Mouse (Mus musculus) embryonic facial prominence, embryonic 12.5 days (tissue): ENCODE measurements around the gene Prrx2. TPM values are rescaled to one million over a fixed set of nuclear protein-coding genes. Genes with fewer than 3 reads are reported as not detected.

Experiments used
- ATAC-seq: fragments of 200-750 bp; cut with Nextera tagmentation; 2 replicates; pipeline ENCODE4 v1.8.0; 2017; ENCODE audit not compliant: insufficient number of reproducible peaks, insufficient read depth, low FRiP score, low TSS enrichment
- H3K27ac ChIP-seq: fragments of 300-500 bp; sonication (generic); 2 replicates; pipeline ENCODE4 v1.5.1; 2016; ENCODE audit warnings: mild to moderate bottlenecking
- H3K27me3 ChIP-seq: fragments of 300-500 bp; sonication (generic); 2 replicates; pipeline ENCODE4 v1.6.1; 2016; ENCODE audit warnings: mild to moderate bottlenecking, moderate library complexity
- H3K36me3 ChIP-seq: fragments of 300-500 bp; sonication (generic); 2 replicates; pipeline ENCODE4 v1.6.1; 2016; ENCODE audit warnings: mild to moderate bottlenecking
- H3K4me1 ChIP-seq: fragments of 300-500 bp; sonication (generic); 2 replicates; pipeline ENCODE4 v1.6.1; 2016
- H3K4me2 ChIP-seq: fragments of 300-500 bp; sonication (generic); replicated peaks from 2 replicates; pipeline ENCODE4 v1.6.1; 2016; ENCODE audit warnings: mild to moderate bottlenecking, moderate library complexity
- H3K4me3 ChIP-seq: fragments of 300-500 bp; sonication (generic); 2 replicates; pipeline ENCODE4 v1.5.1; 2016; ENCODE audit warnings: mild to moderate bottlenecking
- H3K9ac ChIP-seq: fragments of 300-500 bp; sonication (generic); 2 replicates; pipeline ENCODE4 v1.6.1; 2016; ENCODE audit warnings: mild to moderate bottlenecking, moderate library complexity
- H3K9me3 ChIP-seq: fragments of 300-500 bp; sonication (generic); 2 replicates; pipeline ENCODE4 v1.6.1; 2016; ENCODE audit warnings: mild to moderate bottlenecking, moderate library complexity
- WGBS: fragments of 180-500 bp; shearing (Covaris S2); methylation state at CpG from one replicate; pipeline ENCODE4 v1.1.7; 2016; 5-methylcytosine and 5-hydroxymethylcytosine counted together
- polyA plus RNA-seq: library from polyadenylated mRNA; unstranded; fragments of >200 nt; fragmentation: Nextera tagmentation; extraction: Ambion mirVana; gene quantifications from 2 replicates; pipeline ENCODE4 v1.2.1, GENCODE M21; 2016

Gene Prrx2
- polyA plus RNA-seq, 1 experiment from 2014 or later = 121 TPM

- Histone ChIP-seq H3K27ac (peak overlapping the region; percentile 87; the same call in 1 of the 2 replicates), H3K9me3 (no peaks in the 10 kb centered on the region), H3K27me3 (peaks cover 4% of the 10 kb centered on the region; the same call in 1 of the 2 replicates), H3K4me2 (peak overlapping the region; percentile 78), H3K36me3 (no peaks in the 10 kb centered on the region), H3K4me1 (peaks cover 76% of the 10 kb centered on the region), H3K4me3 (0 out of 2 replicates have a peak overlapping the region, but pooled peaks have one; percentile 78), H3K9ac (no peak overlapping the region)
- 29% methylated on average over 8 of the region's 8 CpGs for WGBS
- no peak for ATAC-seq
Observed at GRCm38 (mm10) chr2:30848184-30848583, 13.4 kb downstream of the Prrx2 start.

DNA sequence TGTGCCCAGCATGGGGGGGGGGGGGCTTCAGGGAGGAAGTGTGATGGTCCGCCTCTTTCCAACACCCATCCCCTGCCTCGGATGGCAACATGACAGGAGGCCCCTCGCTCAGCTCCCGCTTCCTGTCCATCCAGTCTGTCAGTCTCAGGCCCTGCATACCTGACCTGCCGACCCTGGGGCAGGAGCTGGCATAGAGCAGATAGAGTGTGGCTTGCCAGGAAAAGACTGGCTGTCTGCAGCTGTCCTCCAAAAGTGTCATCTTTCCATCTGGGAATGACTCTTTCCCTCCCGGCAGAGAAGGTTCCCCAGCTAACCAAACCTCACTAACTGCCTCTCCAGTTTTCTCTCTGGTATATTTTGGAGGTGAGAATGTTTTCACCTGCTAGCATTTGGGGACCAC, 15.8 kb downstream of the Prrx2 start:
- Histone ChIP-seq H3K4me3 (no peak overlapping the region), H3K4me2 (0 out of 2 replicates have a peak overlapping the region, but pooled peaks have one; percentile 9), H3K9ac (no peak overlapping the region; the same call in 1 of the 2 replicates), H3K36me3 (no peaks in the 10 kb centered on the region), H3K4me1 (peaks cover 88% of the 10 kb centered on the region), H3K9me3 (no peaks in the 10 kb centered on the region), H3K27me3 (no peaks in the 10 kb centered on the region), H3K27ac (peak overlapping the region; percentile 14; the same call in 1 of the 2 replicates)
- 23% methylated on average over 6 of the region's 6 CpGs for WGBS
- no peak for ATAC-seq

DNA sequence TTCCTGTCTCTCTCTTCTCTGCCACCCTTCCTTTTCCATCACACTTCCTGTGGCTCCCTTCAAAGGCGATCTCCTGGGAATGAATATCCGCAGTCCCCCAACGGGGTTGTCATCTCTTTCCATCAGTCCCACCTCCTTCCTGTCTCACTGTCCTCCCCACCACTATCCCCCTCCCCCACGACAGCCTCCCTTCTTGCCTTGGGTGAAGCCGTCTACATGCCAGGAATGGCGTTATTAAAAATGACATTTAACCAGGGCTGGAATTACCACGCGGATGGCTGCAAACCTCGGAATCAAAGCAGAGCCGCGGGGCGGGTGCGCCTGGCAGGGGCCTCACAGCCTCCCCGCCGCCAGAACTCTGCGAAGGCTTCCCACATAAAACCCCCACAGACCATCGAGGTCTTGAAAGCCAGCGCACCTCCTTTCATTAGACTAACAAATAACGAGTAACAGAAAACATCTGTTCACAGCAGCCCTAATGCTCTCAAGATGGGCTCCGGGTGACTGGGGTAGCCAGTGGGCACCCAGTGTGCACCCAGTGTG, 18.1 kb downstream of the Prrx2 start:
- peaks cover 88% of the 10 kb centered on the region for H3K4me1 ChIP-seq
- peak overlapping the region; percentile 31 for H3K4me2 ChIP-seq
- no peak overlapping the region for H3K4me3 ChIP-seq

DNA sequence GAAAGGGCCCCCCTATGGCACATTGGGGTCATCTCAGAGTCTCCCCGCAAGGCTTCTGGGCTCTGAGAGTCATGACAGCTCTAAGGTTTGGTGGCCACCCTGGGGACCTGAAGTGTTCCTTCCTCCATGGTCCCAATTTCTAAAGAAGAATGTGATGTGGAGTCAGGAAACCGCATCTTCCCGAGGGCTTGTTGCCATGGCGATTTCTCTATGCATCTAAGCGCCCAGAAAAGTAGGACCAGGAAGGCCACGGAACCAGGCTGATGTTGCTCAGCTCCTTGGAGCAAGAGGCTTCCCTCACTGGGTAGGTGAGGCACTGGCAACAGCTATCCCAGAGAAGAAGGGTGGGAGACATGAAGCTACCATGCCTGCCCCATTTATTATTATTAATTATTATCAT, 22.3 kb downstream of the Prrx2 start:
- Histone ChIP-seq H3K4me1 (peaks cover 86% of the 10 kb centered on the region), H3K36me3 (0 out of 2 replicates have a peak, but pooled peaks cover 4% of the 10 kb centered on the region), H3K4me3 (no peak overlapping the region), H3K9ac (no peak overlapping the region), H3K27ac (0 out of 2 replicates have a peak overlapping the region, but pooled peaks have one; percentile 19), H3K9me3 (no peaks in the 10 kb centered on the region), H3K27me3 (no peaks in the 10 kb centered on the region), H3K4me2 (no peak overlapping the region)
- ATAC-seq = no peak
- 69% methylated on average over 6 of the region's 6 CpGs for WGBS

More for the DNA sequence above, 18.1 kb downstream of the Prrx2 start:
- Histone ChIP-seq H3K27ac (peak overlapping the region; percentile 79), H3K9ac (0 out of 2 replicates have a peak overlapping the region, but pooled peaks have one; percentile 0), H3K9me3 (no peaks in the 10 kb centered on the region), H3K36me3 (0 out of 2 replicates have a peak, but pooled peaks cover 4% of the 10 kb centered on the region), H3K27me3 (no peaks in the 10 kb centered on the region)
- 10% methylated on average over 20 of the region's 20 CpGs for WGBS
- no peak for ATAC-seq

DNA sequence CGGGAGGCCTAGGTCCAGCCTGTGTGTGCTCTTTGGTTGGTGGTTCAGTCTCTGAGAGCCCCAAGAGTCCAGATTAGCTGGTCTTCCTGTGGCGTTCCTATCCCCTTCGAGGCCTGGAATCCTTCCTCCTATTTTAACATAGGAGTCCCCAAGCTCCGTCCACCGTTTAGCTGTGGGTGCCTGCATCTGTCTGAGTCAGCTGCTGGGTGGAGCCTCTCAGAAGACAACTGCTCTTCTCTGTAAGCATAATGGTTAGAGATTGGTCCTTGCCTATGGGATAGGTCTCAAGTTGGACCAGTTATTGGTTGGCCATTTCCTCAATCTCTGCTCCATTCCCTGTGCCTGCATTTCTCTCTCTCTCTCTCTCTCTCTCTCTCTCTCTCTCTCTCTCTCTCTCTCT, 25.0 kb downstream of the Prrx2 start:
- no peaks in the 10 kb centered on the region for H3K9me3 ChIP-seq
- WGBS = 74% methylated on average over 5 of the region's 5 CpGs
- H3K9ac ChIP-seq = no peak overlapping the region
- H3K4me2 ChIP-seq = no peak overlapping the region
- no peaks in the 10 kb centered on the region for H3K27me3 ChIP-seq
- no peak for ATAC-seq
- H3K4me1 ChIP-seq = peaks cover 84% of the 10 kb centered on the region
- 0 out of 2 replicates have a peak, but pooled peaks cover 4% of the 10 kb centered on the region for H3K36me3 ChIP-seq
- 0 out of 2 replicates have a peak overlapping the region, but pooled peaks have one; percentile 23 for H3K27ac ChIP-seq
- no peak overlapping the region for H3K4me3 ChIP-seq

DNA sequence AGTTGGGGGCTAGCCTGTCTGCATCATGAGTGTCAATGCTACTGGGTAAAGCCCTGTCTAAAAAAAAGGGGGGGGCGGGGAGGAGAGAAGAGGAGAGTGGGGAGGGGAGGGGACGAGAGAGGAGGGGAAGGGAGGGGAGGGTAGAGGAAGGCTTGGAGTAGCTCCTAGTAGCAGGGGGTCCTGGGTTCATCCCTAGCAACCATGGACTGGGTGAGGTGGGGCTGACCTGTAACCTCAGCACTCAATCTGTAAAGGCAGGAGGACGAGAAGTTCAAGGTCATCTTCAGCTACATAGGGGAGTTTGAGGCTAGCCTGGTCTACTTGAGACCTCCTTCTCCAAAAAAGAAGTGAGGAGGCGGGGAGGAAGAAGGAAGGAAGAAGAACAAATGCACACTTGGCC, 27.3 kb downstream of the Prrx2 start:
- no peaks in the 10 kb centered on the region for H3K9me3 ChIP-seq
- 62% methylated on average over 4 of the region's 4 CpGs for WGBS
- H3K36me3 ChIP-seq = 0 out of 2 replicates have a peak, but pooled peaks cover 3% of the 10 kb centered on the region
- no peaks in the 10 kb centered on the region for H3K27me3 ChIP-seq
- no peak overlapping the region for H3K4me3 ChIP-seq
- H3K4me1 ChIP-seq = peaks cover 75% of the 10 kb centered on the region
- peak overlapping the region; percentile 37 for H3K27ac ChIP-seq
- ATAC-seq = no peak
- H3K4me2 ChIP-seq = no peak overlapping the region
- no peak overlapping the region for H3K9ac ChIP-seq

DNA sequence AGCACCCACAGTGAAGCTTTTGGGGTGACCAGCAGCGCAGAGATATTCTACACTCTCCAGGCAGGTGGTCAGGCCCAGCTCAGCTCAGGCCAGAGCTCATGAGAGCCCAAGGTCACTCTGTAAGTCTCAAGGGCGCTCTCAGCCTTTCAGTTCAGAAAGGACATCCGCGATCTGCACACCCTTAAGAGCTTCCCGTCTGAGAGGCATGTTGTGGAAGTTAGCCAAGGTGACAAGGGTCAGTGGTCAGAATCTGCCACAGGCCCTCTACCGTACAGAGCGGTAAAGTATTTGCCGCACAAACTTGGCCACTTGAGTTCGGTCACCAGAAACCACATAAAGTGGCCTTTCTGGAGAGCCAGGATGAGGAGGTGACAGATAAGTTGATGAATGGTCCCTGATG, 28.8 kb downstream of the Prrx2 start:
- H3K9ac ChIP-seq = no peak overlapping the region
- H3K27ac ChIP-seq = peak overlapping the region; percentile 36; the same call in 1 of the 2 replicates
- H3K9me3 ChIP-seq = no peaks in the 10 kb centered on the region
- WGBS = 59% methylated on average over 9 of the region's 9 CpGs
- H3K4me1 ChIP-seq = peaks cover 60% of the 10 kb centered on the region
- no peak overlapping the region for H3K4me3 ChIP-seq
- H3K27me3 ChIP-seq = no peaks in the 10 kb centered on the region
- no peak overlapping the region for H3K4me2 ChIP-seq
- H3K36me3 ChIP-seq = 0 out of 2 replicates have a peak, but pooled peaks cover 4% of the 10 kb centered on the region
- no peak for ATAC-seq

DNA sequence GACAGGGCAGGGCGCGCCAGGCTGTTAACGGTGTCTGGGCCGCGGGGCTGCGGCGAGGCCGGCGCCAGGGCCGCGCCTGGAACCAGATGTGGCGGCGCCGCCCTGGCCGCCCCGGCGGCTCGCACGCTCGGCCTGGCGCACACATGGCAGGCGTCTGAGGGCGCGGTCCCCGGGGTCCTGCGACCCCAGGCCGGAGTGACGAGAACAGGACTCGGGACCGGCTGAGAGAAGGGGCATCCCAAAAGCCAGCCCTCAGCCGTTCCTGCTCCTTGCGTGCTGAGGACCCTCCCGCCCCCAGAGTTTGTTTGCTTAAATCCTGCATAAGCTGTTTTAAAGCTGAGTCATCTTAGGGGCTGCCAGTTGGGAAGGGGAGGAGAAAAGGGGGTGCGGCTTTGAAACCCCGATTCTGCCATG, 30.2 kb downstream of the Prrx2 start:
- Histone ChIP-seq H3K4me2 (peak overlapping the region; percentile 56), H3K4me3 (peak overlapping the region; percentile 26), H3K36me3 (0 out of 2 replicates have a peak, but pooled peaks cover 5% of the 10 kb centered on the region), H3K27ac (peak overlapping the region; percentile 86), H3K9ac (peak overlapping the region; percentile 56), H3K4me1 (peaks cover 48% of the 10 kb centered on the region), H3K9me3 (no peaks in the 10 kb centered on the region), H3K27me3 (no peaks in the 10 kb centered on the region)
- 0 out of 2 replicates have a peak, but pooled peaks have one; percentile 45 for ATAC-seq
- under 1% methylated on average over 34 of the region's 35 CpGs for WGBS

- no peak for ATAC-seq
- Histone ChIP-seq H3K4me1 (peaks cover 51% of the 10 kb centered on the region), H3K4me2 (peak overlapping the region; percentile 56)
Observed at GRCm38 (mm10) chr2:30865426-30865825, 30.7 kb downstream of the Prrx2 start.

GRCm38 (mm10) chr2:30870863-30871262, 36.1 kb downstream of the Prrx2 start:
- no peak overlapping the region for H3K4me3 ChIP-seq
- H3K9me3 ChIP-seq = no peaks in the 10 kb centered on the region
- peaks cover 50% of the 10 kb centered on the region for H3K4me1 ChIP-seq
- WGBS = 69% methylated on average over 8 of the region's 8 CpGs
- H3K4me2 ChIP-seq = no peak overlapping the region
- ATAC-seq = no peak
- no peaks in the 10 kb centered on the region for H3K27me3 ChIP-seq
- peak overlapping the region; percentile 64 for H3K27ac ChIP-seq
- H3K36me3 ChIP-seq = 0 out of 2 replicates have a peak, but pooled peaks cover 5% of the 10 kb centered on the region
- H3K9ac ChIP-seq = no peak overlapping the region

More at GRCm38 (mm10) chr2:30865426-30865825, 30.7 kb downstream of the Prrx2 start:
- peak overlapping the region; percentile 26; the same call in 1 of the 2 replicates for H3K4me3 ChIP-seq
- 33% methylated on average over 3 of the region's 3 CpGs for WGBS
- H3K27me3 ChIP-seq = no peaks in the 10 kb centered on the region
- no peaks in the 10 kb centered on the region for H3K9me3 ChIP-seq
- H3K9ac ChIP-seq = no peak overlapping the region
- peak overlapping the region; percentile 86 for H3K27ac ChIP-seq
- 0 out of 2 replicates have a peak, but pooled peaks cover 5% of the 10 kb centered on the region for H3K36me3 ChIP-seq

DNA sequence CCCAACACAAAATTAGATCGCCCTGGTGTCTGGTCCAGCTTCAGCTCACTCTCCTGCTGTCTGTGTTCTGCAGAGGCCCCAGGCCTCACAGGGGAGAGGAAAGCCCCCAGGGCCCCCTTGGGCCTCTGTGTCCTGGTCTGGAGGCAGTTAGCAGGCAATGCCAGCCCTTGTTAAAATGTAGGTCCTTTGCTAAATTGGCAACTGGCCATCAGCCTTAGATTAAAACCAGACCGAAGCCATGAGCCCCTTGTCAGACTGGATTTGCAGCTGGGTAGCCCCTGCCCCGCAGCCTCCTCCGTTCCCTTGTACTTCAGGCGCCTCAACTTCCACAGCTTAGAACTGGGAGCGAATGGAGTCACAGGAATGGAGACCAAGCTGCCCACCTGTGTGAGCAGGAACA, 37.9 kb downstream of the Prrx2 start:
- H3K9me3 ChIP-seq = no peaks in the 10 kb centered on the region
- ATAC-seq = no peak
- H3K9ac ChIP-seq = no peak overlapping the region
- no peak overlapping the region for H3K4me3 ChIP-seq
- 15% methylated on average over 6 of the region's 6 CpGs for WGBS
- H3K27me3 ChIP-seq = no peaks in the 10 kb centered on the region
- H3K36me3 ChIP-seq = 0 out of 2 replicates have a peak, but pooled peaks cover 5% of the 10 kb centered on the region
- H3K27ac ChIP-seq = peak overlapping the region; percentile 92
- 0 out of 2 replicates have a peak overlapping the region, but pooled peaks have one; percentile 9 for H3K4me2 ChIP-seq
- peaks cover 63% of the 10 kb centered on the region for H3K4me1 ChIP-seq

- Histone ChIP-seq H3K9me3 (no peaks in the 10 kb centered on the region), H3K4me1 (peaks cover 63% of the 10 kb centered on the region), H3K4me2 (no peak overlapping the region), H3K27ac (peak overlapping the region; percentile 88), H3K36me3 (peaks cover 14% of the 10 kb centered on the region), H3K4me3 (no peak overlapping the region), H3K9ac (no peak overlapping the region), H3K27me3 (no peaks in the 10 kb centered on the region)
- no peak for ATAC-seq
- 30% methylated on average over 10 of the region's 10 CpGs for WGBS
Observed at GRCm38 (mm10) chr2:30874445-30874844, 39.7 kb downstream of the Prrx2 start.
